Mouse (Mus musculus): ENCODE data around the gene Jazf1. TPM values are rescaled to one million over a fixed set of nuclear protein-coding genes. Genes with fewer than 3 reads are reported as not detected.
A peak's percentile ranks its signal among the peaks of the same experiment; 100 is the strongest.

Gene Jazf1
- 0.45 and 0.71 TPM in 2 replicates for polyA plus RNA-seq (2012; rRNA removed)
- 1.2 and 1.3 TPM in 2 replicates for polyA plus RNA-seq (2014; fragmentation: Nextera tagmentation; extraction: Ambion mirVana)

DNA sequence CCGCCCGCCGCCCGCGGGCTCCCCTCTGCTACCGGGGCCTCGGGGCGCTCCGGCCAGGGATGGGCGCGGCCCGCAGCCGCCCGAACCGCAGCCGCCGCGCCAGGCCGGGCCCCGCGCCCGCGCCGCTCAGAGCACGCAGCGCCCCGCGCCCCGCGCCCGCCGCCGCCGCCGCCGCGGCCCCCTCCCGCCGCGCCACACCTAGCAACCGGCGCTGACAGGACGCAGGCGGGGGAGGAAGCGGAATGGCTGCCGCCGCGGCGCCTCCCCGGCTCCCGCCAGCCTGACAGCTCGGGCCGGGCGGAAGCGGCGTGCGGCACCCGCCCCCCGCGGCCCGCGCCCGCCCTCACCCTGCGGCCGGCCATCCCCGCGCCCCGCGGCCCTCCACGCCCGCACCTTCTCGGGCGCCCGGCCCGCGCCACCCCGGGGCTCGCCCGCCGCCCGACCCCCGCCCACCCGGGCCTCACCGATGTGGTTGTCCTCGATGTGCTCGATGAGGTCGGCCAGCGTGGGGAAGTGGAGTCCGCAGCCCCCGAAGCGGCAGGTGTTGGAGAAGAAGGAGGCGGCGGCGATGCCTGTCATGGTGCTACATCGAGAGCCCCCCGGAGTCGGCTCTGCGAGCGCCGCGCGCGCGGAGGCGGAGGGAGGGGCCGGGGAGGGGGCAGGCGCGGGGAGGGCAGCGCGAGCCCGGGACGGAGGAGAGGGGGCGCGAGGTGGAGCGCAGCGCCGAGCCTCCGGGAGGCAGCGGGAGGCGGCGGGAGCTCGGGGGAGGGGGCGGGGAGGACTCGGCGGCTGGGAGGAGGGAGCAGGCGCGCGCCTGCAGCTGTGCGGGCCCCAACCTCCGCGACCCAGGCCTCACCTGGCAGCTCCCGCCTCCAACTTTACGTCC is at the start of gene Jazf1:
Gene Jazf1 (minus strand): TSS at position 643 of the 886 bp plus-strand sequence.
- Histone ChIP-seq H3K4me2 (ENCODE audit: low read depth) (peak within 1 kb of the TSS; percentile 69), H3K4me1 (replicated peaks; ENCODE audit: control insufficient read depth in 2 of 2, insufficient read depth in 2 of 2, low read length in 1 of 2) (peaks cover 0 to 7% of the 10 kb centered on the region in 2 experiments; a peak in 2 of 4 replicates), H3K4me3 (ENCODE audit: insufficient read depth in 1 of 2, low read depth in 2 of 2, low read length in 2 of 2) (peak within 1 kb of the TSS; percentile 44 to 63), H3K9ac (replicated peaks) (0 out of 2 replicates have a peak within 1 kb of the TSS, but pooled peaks have one; percentile 2), H3K27me3 (ENCODE audit: control insufficient read depth, insufficient read depth, low read length) (peaks cover 35% of the 10 kb centered on the region), H3K36me3 (replicated peaks; ENCODE audit: control insufficient read depth, insufficient read depth, low read depth) (no peaks in the 10 kb centered on the region), H3K9me3 (ENCODE audit: control insufficient read depth, low read length) (no peaks in the 10 kb centered on the region), H3K27ac (no peak within 1 kb of the TSS)
- TF ChIP-seq CTCF (IDR thresholded peaks at IDR 0.05; ENCODE audit: low read depth) (no peak), EP300 (IDR thresholded peaks at IDR 0.05; ENCODE audit: low read depth) (no peak)
- 0 out of 2 replicates have a peak, but pooled peaks have one; percentile 28 for ATAC-seq (ENCODE audit: insufficient read depth)
- peak in 1 of 3 experiments; percentile 4 for DNase-seq (ENCODE audit: low read depth in 3 of 3, low spot score in 3 of 3)
- WGBS (ENCODE audit: insufficient replicate concordance) = under 1% methylated on average over 77 of the region's 133 CpGs

DNA sequence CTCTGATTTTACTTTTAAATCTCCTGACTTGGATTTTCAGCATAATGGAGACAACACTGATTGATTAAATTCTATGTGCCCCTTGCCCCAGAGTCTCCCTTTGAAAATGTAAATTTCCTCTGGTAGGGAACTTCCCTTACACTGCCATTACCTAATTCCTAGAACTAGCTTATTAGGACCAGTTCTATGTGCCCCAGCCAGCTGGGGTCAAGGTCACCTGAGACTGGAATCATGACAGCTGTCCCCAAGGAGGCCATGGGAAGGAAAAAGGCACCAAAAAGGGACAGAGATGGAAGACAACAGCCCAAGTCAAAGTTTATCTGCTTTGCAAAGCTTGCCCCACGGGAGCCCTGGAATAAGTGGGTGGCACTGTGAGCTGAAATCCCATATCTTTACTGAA is 49.4 kb upstream of the Jazf1 start:
- no peak for DNase-seq (ENCODE audit: low read depth in 3 of 3, low spot score in 3 of 3)
- no peak overlapping the region for H3K4me3 ChIP-seq (ENCODE audit: insufficient read depth in 1 of 2, low read depth in 2 of 2, low read length in 2 of 2)
- ATAC-seq (ENCODE audit: insufficient read depth) = no peak
- no peaks in the 10 kb centered on the region for H3K27me3 ChIP-seq (ENCODE audit: control insufficient read depth, insufficient read depth, low read length)
- H3K9ac ChIP-seq (replicated peaks) = no peak overlapping the region
- no peak overlapping the region for H3K4me2 ChIP-seq (ENCODE audit: low read depth)
- TF ChIP-seq CTCF (IDR thresholded peaks at IDR 0.05; ENCODE audit: low read depth) (no peak), EP300 (IDR thresholded peaks at IDR 0.05; ENCODE audit: low read depth) (no peak)
- H3K27ac ChIP-seq = no peak overlapping the region
- no peaks in the 10 kb centered on the region for H3K9me3 ChIP-seq (ENCODE audit: control insufficient read depth, low read length)
- peaks cover 0 to 4% of the 10 kb centered on the region in 2 experiments; a peak in 2 of 4 replicates for H3K4me1 ChIP-seq (replicated peaks; ENCODE audit: control insufficient read depth in 2 of 2, insufficient read depth in 2 of 2, low read length in 1 of 2)
- no peaks in the 10 kb centered on the region for H3K36me3 ChIP-seq (replicated peaks; ENCODE audit: control insufficient read depth, insufficient read depth, low read depth)
- 30% methylated on average over 1 of the region's 1 CpGs for WGBS (ENCODE audit: insufficient replicate concordance)

- DNase-seq (ENCODE audit: low read depth in 3 of 3, low spot score in 3 of 3) (no peak), ATAC-seq (ENCODE audit: insufficient read depth) (no peak)
- Histone ChIP-seq H3K9me3 (ENCODE audit: control insufficient read depth, low read length) (no peaks in the 10 kb centered on the region), H3K4me3 (ENCODE audit: insufficient read depth in 1 of 2, low read depth in 2 of 2, low read length in 2 of 2) (no peak overlapping the region), H3K4me1 (replicated peaks; ENCODE audit: control insufficient read depth in 2 of 2, insufficient read depth in 2 of 2, low read length in 1 of 2) (no peaks in the 10 kb centered on the region), H3K9ac (replicated peaks) (no peak overlapping the region), H3K4me2 (ENCODE audit: low read depth) (no peak overlapping the region), H3K27me3 (ENCODE audit: control insufficient read depth, insufficient read depth, low read length) (no peaks in the 10 kb centered on the region), H3K27ac (no peak overlapping the region), H3K36me3 (replicated peaks; ENCODE audit: control insufficient read depth, insufficient read depth, low read depth) (no peaks in the 10 kb centered on the region)
- TF ChIP-seq CTCF (IDR thresholded peaks at IDR 0.05; ENCODE audit: low read depth) (no peak), EP300 (IDR thresholded peaks at IDR 0.05; ENCODE audit: low read depth) (no peak)
- 23% methylated on average over 4 of the region's 4 CpGs for WGBS (ENCODE audit: insufficient replicate concordance)
Observed at GRCm38 (mm10) chr6:53086879-53087278, 18.4 kb upstream of the Jazf1 start.

- Histone ChIP-seq H3K27me3 (ENCODE audit: control insufficient read depth, insufficient read depth, low read length) (no peaks in the 10 kb centered on the region), H3K4me1 (replicated peaks; ENCODE audit: control insufficient read depth in 2 of 2, insufficient read depth in 2 of 2, low read length in 1 of 2) (no peaks in the 10 kb centered on the region), H3K27ac (no peak overlapping the region), H3K9ac (replicated peaks) (no peak overlapping the region), H3K4me3 (ENCODE audit: insufficient read depth in 1 of 2, low read depth in 2 of 2, low read length in 2 of 2) (no peak overlapping the region), H3K4me2 (ENCODE audit: low read depth) (no peak overlapping the region), H3K9me3 (ENCODE audit: control insufficient read depth, low read length) (no peaks in the 10 kb centered on the region), H3K36me3 (replicated peaks; ENCODE audit: control insufficient read depth, insufficient read depth, low read depth) (no peaks in the 10 kb centered on the region)
- TF ChIP-seq EP300 (IDR thresholded peaks at IDR 0.05; ENCODE audit: low read depth) = no peak
- TF ChIP-seq CTCF (IDR thresholded peaks at IDR 0.05; ENCODE audit: low read depth) = no peak
- WGBS (ENCODE audit: insufficient replicate concordance) = 43% methylated on average over 4 of the region's 4 CpGs
- ATAC-seq (ENCODE audit: insufficient read depth) = no peak
- no peak for DNase-seq (ENCODE audit: low read depth in 3 of 3, low spot score in 3 of 3)
Observed at GRCm38 (mm10) chr6:53081241-53081640, 12.8 kb upstream of the Jazf1 start.

DNA sequence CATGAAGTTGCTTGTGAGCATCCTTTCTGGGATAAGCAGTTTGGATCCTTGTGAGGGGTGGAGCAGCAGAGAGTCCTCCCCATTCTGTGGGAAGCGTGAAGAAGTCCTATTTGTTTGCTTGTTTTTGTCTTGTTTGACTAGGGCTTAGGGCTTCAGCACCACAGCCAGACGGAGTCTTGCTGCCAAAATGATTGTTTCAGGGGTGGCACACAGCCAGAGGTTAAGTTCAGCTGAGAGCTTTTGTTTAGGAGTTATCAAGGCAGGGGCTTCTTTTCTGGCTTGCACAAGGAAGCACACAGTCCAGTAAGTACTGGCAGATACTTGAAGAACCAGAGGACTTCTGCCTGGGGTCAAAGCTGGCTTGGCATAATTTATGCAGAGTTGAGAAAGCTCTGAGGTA is 10.2 kb upstream of the Jazf1 start:
- TF ChIP-seq CTCF (IDR thresholded peaks at IDR 0.05; ENCODE audit: low read depth) = no peak
- TF ChIP-seq EP300 (IDR thresholded peaks at IDR 0.05; ENCODE audit: low read depth) = no peak
- H3K27me3 ChIP-seq (ENCODE audit: control insufficient read depth, insufficient read depth, low read length) = no peaks in the 10 kb centered on the region
- ATAC-seq (ENCODE audit: insufficient read depth) (no peak), DNase-seq (ENCODE audit: low read depth in 3 of 3, low spot score in 3 of 3) (no peak)
- H3K9ac ChIP-seq (replicated peaks) = no peak overlapping the region
- H3K27ac ChIP-seq = no peak overlapping the region
- no peaks in the 10 kb centered on the region for H3K9me3 ChIP-seq (ENCODE audit: control insufficient read depth, low read length)
- H3K36me3 ChIP-seq (replicated peaks; ENCODE audit: control insufficient read depth, insufficient read depth, low read depth) = no peaks in the 10 kb centered on the region
- no peak overlapping the region for H3K4me3 ChIP-seq (ENCODE audit: insufficient read depth in 1 of 2, low read depth in 2 of 2, low read length in 2 of 2)
- no peaks in the 10 kb centered on the region for H3K4me1 ChIP-seq (replicated peaks; ENCODE audit: control insufficient read depth in 2 of 2, insufficient read depth in 2 of 2, low read length in 1 of 2)
- WGBS (ENCODE audit: insufficient replicate concordance) = 55% methylated on average over 2 of the region's 2 CpGs
- no peak overlapping the region for H3K4me2 ChIP-seq (ENCODE audit: low read depth)

Data from liver, embryonic 14.5 days (tissue).